Mouse (Mus musculus) spleen, adult 2 months (tissue): ENCODE measurements around the gene Arhgap10.

Experiments
- CTCF ChIP-seq: fragments of 200-500 bp; IDR thresholded peaks from 2 replicates; pipeline ENCODE4 v1.5.1; 2011; ENCODE audit warnings: mild to moderate bottlenecking, inconsistent platforms; ENCODE audit not compliant: insufficient read depth, insufficient read length, insufficient replicate concordance; ENCODE audit errors: extremely low read depth
- POLR2A ChIP-seq: fragments of 200-500 bp; IDR thresholded peaks from 2 replicates; pipeline ENCODE4 v1.6.1; 2011; ENCODE audit warnings: low read depth, low read length, inconsistent platforms

DNA sequence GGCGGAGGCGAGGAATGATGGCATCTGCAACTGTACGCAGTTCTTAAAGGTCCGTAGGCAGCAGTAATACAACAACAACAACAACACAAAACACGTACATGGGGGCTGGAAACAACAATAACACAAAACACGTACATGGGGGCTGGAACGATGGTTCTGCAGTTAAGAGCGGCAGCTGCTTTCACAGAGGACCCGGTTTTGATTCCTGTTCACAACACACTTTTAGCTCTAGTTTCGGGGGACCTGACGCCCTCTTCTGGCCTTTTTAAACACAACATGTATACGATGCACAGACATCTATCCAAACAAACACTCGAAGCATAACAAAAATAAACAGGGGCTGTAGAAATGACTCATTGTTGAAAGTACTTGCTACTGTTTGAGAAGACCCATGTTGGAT, 110.9 kb downstream of the Arhgap10 start:
- TF ChIP-seq POLR2A (no peak), CTCF (no peak)
